Mouse (Mus musculus) gastrocnemius, postnatal 14 days (tissue): ENCODE results near the gene Klhl31. TPM values are rescaled to one million over a fixed set of nuclear protein-coding genes. Genes with fewer than 3 reads are reported as not detected.

Source experiments
- DNase-seq: peaks from one replicate; pipeline ENCODE4 v3.0.0; 2021; ENCODE audit warnings: mixed read lengths
- intact Hi-C: fragments of 180-260 bp; cut with DNase I; formaldehyde crosslinking; loops from one replicate; pipeline ENCODE4 v1.15.1; 2025; ENCODE audit warnings: low total_unique reads
- long read RNA-seq, 2 experiments: library from polyadenylated mRNA; stranded (forward); transcript quantifications; one replicate each; pipeline ENCODE4 v2.0.0; 2021
- total RNA-seq, 2 experiments: library from RNA; stranded (reverse); gene quantifications; 2 replicates each; pipeline ENCODE4 v1.2.3; 2021

The Klhl31 gene
- 100 to 1,000 TPM; 489 to 543 TPM for total RNA-seq
- long read RNA-seq, experiment 1, full-length matches to known transcripts, result 40 of 98 reads
- long read RNA-seq, experiment 1, partial matches to known transcripts, result 3 of 98 reads
- long read RNA-seq, experiment 1, other reads (novel, unspliced or antisense), result 55 of 98 reads
- long read RNA-seq, experiment 2, full-length matches to known transcripts, result 57 of 113 reads
- long read RNA-seq, experiment 2, partial matches to known transcripts, result 6 of 113 reads
- long read RNA-seq, experiment 2, other reads (novel, unspliced or antisense), result 50 of 113 reads

DNA sequence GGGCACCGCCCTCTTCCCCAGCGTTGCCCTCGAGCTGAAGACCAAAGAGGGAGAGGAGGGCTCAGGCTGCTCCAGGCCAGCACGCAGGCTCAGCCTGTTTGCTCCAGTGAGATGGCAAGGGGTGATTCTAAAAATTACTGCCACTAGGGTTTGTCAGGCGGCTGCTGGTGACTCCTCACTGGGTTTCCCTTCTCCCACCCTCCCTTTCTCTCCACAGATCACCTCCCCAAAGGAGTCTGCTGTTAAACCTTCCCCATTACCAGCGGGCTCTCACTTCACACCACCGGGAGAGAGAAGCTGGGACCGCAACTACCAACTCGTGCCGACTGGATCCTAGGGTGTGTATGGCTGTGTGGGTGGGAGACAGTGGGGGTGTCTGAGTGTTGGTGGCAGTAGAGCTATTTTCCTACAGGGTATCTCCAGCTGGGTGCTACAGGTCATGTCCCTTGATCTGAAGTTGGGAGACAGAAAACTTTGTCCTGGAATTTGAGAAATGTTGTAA is at the start of gene Klhl31:
Gene Klhl31 (plus strand): TSS at position 51 of the 502 bp plus-strand sequence.
- intact Hi-C loops, result no loop called here
- DNase-seq, result peak; percentile 63

DNA sequence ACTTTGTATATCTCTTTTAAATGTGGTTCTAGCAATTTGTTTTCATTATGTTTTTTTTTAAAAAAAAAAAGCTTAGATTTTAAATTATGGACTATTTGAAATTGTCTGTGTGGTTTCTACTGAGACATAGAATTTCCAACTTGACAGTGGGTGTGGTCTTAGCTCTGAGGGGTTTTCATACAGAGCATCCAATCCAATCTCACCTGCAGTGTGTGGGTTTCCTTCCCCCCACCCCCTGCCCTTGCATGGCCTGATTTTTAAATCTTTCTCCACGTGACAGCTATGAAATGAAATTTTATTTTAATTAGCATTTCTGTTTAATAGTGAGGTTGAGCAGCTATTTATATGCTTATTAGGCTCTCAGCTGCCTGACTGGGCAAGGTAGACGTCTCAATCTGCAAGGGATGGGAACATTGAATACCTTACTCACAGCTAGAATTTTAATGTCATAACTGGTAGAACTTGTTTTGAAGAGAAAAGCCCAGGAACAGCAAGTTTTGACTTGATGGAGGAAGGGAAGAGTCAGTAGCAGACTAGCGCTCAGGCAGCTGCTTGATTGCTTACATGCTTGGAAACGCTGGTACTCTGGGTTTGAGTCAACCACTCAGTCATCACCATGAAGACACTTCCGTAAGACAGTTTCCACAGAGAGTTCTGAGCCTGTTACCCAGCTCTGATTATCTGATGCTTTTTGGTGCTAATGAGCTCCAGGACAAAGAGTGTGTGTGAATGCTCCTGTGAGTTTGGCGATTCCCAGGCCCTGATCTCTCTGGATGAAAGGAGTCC is 49.3 kb upstream of the Klhl31 start:
- no peak for DNase-seq
- intact Hi-C loops, result no loop called here

DNA sequence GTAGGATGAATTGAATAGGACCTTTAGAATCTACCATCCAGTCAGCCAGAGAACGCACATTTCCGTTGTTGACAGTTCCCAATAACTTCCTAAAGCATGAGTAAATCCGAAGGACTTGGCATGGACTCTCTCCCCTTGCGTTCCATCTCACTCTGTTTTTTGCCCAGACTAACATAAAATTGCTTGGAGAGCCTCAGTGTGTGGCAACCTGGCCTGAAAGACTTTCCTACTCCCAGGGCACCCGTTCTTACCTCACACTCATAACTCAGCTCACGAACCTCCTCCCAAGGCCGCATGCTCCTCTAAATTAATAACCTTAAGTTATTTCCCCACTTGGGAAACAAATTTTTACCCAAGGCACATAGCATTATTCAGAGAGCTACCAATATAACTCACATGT is 48.7 kb upstream of the Klhl31 start:
- DNase-seq, result no peak
- intact Hi-C loops, result no loop called here

DNA sequence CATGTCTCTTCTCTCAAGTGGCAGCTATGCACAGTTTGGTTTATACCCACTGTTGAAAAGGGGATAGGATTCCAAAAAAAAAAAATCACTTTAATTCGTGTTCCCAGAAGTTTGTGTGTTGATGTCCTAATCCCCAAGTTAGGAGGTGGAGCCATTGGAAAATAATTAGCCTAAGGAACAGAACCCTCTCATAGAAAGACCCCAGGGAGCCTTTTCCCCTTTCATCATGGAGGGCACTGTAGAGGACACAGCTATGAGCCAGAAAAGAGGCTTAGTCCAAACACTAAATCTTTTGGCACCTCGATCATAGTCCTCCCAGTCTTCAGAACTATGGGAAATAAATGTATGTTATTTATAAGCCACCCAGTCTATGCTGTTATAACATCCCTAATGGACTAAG is 46.8 kb upstream of the Klhl31 start:
- intact Hi-C loops, result no loop called here
- DNase-seq, result no peak

DNA sequence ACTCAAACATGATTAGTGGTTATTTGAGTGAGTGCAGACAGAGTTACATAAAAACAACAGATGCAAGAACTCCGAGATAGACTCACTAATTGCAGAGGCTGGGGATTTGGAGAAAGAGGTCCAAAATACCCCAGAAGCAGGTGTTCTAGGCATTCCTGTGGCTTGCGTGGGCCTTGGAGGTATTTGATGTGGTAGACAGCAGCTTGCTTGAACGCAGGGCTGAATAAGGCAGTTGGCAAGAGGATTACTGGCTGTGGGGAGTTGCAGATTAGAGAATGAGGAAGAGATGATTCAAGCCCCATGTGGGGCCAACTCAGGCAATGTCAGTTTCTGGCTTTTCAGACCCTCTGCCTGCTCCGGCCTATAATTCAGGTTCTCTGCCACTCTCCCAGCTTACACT is 43.9 kb upstream of the Klhl31 start:
- intact Hi-C loops, result no loop called here
- no peak for DNase-seq

DNA sequence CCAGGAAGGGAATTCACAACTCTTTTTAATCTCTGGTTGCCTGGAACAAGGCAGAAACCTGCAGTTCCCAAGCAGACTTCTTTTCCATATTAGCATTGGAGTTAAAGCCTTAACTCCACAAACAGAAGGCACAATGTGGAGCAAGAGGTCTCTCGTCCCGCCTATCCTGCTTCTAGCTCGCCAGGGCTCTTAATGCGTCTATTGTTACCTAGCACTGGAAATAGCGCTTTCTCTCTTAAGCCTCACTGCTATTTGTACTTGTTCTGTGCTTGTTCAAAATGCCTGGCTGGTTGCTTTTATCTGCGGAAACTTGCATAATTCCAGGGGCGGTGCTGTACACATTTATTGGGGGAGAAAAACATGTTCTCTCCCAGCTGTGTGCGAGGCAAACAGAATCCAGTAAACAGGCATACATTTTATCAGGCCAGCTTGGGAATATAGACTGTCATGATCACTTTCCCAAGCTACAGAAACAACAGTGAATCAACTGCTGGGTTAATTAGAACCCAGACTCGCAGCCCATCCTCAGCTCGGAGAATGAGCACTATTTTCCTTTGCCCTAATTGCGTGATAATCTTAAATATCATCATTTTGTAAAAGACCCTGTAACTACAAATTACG is 41.2 kb upstream of the Klhl31 start:
- intact Hi-C loops, result loop anchor here (5.0 kb wide), 1 partner anchor 187 kb away; no protein-coding TSS in a partner anchor
- DNase-seq, result no peak

DNA sequence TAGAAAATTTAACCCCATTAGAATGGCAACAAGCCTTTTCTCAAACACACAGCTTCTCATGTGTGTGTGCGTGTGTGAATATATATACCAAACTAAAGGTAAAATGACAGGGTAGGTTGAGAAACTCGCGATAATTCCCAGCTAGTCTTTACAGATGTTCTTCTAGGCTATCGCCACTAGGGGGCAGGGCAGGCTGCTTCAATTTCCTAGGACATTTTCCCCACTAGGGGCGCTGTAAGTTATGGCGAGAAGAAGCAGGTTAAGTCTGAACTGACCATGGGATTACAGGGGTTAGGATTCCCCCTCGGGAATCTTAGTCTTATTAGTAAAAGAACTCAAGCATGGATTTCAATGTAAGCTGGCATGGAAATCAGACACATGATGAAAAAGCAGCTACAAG is 39.9 kb upstream of the Klhl31 start:
- intact Hi-C loops, result loop anchor here (5.0 kb wide), 1 partner anchor 186 kb away; no protein-coding TSS in a partner anchor
- DNase-seq, result peak; percentile 70

DNA sequence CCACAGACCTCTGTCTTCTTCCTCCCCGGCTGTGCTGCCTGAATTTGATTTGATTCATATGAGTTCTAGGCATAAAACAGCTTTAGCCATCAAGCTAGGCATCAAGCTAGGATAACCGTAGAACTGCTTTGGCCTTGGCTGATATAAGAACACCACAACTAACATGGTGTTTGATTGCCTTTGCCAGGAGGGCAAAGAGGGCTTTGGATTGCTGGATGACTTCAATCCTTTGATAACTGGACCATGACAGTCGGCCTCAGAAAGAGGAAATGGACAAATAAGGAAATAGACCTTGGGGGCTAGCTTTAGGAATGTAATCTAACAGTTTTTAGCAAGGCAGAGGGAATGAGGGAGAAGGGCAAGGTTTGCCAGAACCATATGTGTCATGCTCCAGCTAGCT is 37.7 kb upstream of the Klhl31 start:
- no peak for DNase-seq
- intact Hi-C loops, result loop anchor here (5.0 kb wide), 1 partner anchor 184 kb away; no protein-coding TSS in a partner anchor

DNA sequence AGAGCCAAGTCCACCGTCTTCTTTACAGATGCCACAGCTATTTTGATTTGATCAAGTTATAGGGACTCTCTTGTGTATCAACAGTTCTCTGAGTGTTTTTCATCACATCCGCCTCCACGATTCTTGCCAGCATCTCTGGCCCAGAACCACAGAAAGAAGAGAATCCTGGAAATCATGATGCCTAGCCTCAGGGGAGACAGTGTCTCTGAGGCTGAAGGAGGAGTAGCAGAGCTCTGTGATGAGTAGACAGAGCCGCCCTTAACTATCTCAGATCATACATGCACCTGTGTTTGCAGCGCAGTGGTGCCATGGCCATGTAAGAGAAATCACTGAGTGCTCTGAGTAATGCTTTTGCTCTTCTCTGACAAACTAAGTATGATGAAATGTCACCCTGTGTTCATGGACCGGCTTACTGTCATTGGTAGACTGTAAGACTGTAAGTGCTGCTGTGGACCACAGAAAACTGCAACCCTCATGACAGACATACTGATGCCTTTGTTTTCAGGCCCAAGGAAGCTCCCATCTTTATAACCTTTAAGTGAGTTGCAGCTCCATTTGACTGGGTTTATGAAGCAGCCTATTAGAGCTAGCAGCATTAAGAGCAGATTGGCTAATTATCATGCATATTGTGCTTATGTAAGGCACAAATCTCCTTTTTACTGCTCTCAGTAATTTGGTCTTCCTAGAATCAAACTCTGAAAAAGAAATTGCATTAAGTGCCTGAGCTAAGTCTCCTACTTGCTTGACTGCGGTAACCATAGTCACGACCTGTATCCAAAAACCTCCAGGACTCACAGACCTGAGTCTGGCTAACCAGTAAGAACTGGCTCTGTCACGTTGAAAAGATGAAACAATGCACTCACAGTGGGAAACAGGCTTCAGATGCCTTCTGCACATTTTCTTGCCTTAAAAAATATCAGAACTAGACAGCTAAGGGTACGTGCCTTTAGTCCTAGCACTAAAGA is 33.7 kb upstream of the Klhl31 start:
- intact Hi-C loops, result no loop called here
- no peak for DNase-seq

DNA sequence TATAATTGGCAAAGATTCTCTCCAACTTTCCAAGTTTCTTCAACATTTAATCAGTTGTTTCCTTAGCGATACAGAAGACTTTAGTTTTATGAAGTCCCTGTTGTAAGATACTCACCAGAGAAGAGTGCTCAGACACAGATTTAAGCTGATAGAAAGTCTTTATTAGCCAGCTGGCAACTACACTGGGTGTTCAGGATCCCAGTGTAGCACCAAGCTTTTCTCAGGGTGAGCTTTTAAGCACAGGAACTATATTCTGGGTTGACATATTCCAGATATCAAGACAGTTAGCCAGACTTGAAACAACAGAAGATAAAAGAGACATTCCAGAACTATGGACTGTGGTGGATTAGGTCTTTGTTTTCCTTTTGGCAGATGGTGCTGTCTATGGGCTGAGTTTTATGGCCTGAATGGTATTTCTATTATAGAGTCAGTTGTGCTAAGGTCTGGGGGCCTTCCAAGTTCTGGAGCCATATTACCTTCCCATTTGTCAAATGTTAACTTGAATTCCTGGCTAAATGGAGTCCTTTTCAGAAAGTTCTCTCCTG is 32.3 kb upstream of the Klhl31 start:
- intact Hi-C loops, result no loop called here
- DNase-seq, result no peak

DNA sequence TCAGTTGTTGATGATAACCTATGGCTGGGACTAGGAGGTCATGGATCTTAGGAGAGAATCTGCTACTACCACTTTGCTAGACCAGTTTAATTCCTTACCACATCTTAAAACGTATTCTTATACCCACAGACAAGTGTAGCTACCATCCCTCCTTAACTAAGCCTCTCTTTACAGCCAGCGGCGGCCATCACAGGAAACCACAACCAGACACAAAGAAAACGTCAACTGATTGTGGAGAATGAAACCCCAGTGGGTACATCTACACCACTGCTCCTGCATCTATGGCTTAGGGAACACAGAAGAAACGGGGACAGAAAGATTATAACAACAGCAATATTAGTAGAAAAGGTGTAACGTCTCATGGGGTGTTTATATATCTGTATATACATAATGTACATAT is 29.0 kb upstream of the Klhl31 start:
- no peak for DNase-seq
- intact Hi-C loops, result no loop called here

DNA sequence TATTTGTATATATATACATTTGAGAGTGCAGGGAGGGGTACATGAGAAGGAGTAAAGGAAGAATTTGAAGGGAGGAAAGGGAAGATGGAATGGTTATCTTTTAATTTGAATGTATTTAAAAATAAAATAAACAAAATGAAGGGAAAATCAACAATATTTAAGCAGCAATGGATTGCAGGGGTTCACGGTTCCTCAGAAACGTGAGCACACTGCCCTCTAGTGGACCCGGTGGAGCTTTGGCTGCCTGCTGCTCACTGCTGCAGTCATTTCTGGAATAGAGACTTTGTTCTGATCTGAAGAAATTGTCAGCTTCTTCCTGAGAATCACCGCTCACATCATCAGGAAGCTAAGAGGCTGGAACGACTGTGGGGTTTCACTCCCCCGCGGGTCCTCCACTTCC is 28.5 kb upstream of the Klhl31 start:
- intact Hi-C loops, result no loop called here
- peak; percentile 18 for DNase-seq

DNA sequence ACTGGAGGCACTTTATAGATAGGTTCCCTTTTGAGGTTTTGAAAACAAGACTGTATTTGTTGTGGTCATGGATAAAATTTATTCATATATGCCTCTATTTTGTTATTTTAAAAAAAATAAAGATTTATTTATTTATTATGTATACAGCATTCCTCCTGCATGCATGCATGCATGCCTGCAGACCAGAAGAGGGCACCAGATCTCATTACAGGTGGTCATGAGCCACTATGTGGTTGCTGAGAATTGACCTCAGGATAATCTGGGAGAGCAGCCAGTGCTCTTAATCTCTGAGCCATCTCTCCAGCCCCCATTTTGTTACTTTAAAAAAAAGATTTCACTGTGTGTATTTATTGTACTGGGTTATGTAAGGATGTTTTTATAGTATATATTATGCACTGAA is 25.5 kb upstream of the Klhl31 start:
- no peak for DNase-seq
- intact Hi-C loops, result no loop called here

DNA sequence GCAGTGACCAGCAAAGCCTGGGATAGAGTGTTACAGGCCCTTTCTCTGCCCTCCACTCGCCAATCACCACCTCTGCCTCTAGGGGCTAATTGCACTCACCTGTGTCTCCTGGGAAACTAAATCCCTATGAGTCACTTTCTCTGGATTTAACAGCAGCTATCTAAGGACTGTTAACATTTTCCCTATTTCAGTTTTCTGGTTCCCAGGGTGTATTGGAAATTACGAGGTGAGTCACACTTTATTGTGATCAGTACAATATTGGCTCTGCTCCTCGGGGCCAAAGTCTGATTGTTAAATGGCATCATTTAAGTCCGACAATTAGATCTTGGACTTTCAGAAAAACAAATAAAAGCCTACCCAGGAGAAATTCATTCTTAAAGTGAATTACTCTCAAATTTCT is 24.0 kb upstream of the Klhl31 start:
- intact Hi-C loops, result no loop called here
- no peak for DNase-seq

DNA sequence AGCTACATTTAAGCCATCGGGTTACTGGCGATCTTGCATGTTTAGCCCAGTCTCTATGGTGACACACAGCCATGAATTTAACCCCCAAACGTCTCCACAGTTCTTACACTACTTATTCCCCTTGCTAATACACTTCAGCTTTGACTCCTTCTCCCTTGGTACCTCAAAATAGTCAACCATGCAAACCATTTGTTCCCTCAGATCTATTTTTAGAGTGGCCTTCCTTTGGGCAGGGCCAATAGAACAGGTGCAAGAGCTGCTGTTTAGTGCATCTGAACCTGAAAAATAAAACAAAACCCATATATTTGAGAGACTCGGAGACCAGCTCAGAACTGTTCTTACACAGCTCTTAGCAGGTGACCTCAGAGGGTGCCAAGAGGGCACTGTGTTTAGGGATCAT is 20.4 kb upstream of the Klhl31 start:
- intact Hi-C loops, result no loop called here
- DNase-seq, result no peak

DNA sequence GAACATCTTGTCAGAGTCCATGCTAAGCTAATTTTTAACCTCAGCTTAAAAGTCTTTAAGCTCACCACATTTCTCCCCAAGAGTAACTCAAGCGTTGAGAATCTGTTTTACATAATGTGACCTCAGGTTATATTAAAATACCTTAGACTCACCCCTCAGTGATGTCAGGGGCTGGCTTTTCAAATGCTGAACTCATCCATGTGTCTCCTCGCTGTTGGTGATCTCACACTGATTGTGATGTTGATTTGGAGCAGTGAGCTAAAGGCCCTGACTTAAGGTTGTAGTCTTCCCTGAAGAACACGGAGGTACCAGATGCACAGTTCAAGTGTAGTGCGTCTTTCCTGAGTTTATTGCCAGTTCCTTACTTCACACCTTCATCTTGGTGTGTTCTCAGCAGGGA is 19.5 kb upstream of the Klhl31 start:
- DNase-seq, result no peak
- intact Hi-C loops, result no loop called here

DNA sequence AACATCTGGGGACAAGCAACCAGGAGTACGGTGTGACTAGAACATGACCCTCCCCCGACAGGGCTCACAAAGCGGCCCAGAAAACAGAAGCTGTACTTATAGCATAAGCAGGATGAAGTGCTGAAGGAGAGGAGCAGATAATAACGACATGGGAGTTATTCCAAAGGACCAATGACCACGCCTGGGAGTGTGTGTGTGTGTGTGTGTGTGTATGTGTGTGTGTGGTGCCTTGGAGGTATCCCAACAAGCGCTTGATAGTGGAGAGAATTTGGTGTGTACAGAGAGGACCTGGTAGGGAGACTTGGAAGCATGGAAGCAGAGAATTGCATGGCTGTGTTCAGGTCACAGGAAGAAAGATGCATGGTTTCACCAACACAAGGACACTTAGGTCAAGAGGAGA is 18.5 kb upstream of the Klhl31 start:
- no peak for DNase-seq
- intact Hi-C loops, result no loop called here

DNA sequence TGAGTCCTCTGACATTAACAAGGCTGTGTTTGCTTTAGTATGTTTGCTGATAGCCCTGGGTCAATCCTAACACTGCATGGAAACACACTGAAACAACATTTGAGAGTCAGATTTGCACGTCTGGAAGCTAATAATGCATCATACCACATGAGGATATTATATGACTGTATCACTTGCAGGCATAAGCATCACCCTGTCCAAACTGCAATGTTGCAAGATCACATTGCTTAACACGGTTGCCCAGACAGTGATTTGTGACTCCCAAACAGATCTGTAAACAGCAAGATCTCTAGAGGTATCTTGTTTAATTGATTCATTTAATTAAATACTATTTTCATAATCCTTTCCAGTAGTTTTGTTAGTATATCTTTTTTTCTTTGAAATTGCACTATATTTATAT is 17.9 kb upstream of the Klhl31 start:
- no peak for DNase-seq
- intact Hi-C loops, result no loop called here

DNA sequence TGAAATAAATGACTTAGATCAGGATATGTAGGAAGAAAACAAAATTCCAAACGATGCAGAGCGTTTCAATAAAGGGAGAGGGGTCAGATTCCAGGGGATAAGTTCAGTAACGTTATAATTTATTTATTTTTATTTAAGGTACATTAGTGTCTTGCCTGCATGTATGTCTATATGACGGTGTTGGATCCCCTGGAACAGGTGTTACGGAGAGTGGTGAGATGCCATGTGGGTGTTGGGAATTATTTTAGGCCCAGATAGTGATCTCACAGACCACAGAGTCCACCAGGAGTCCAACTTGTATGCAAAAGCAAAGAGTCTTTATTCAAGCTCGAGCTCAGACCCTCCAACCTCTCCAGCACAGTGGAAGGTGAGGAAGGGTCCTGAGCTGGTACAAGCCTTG is 16.2 kb upstream of the Klhl31 start:
- DNase-seq, result no peak
- intact Hi-C loops, result no loop called here
